14 mouse cellular contexts compared by ENCODE assay signal in the genomic region with DNA sequence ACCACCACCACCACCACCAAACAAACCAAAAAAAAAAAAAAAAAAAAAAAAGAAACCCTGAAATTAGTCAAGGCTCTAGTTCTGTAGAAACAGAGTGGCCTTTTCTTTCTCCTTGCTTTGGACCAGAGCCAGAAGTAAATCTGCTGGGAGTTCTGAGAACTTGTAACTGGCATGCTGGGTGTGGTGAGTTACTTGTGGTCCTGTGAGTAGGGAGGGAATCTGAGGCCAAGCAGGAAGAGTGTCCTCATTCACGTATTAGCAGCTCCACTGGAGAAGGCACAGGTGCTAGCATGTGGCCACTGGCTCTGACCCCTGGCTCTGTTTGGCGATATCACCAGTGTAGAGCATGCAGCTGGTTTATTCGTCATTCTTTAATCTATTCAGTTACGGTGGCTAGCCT.
DNase-seq lines count a peak whose midpoint lies in the region.
"Had no signal": no experiment of that assay in that cellular context is flagged by ENCODE, and none has a peak within 500 bp of the region (broad histone marks: within the 10 kb centered on the region; RNA-seq: fewer than 3 reads in every experiment).

No protein-coding gene starts in this region.

- no peaks in the 10 kb centered on the region for H3K27me3 ChIP-seq in heart, embryonic 10.5 days (ENCODE audit: insufficient read depth, poor library complexity, severe bottlenecking)
- H3K27me3 ChIP-seq: CH12.LX; neural tube, embryonic 12.5 days had no signal

- H3K27ac ChIP-seq in heart, embryonic 10.5 days: no peak overlapping the region
- H3K27ac ChIP-seq: neural tube, embryonic 12.5 days had no signal

- H3K9me3 ChIP-seq in heart, embryonic 10.5 days: no peaks in the 10 kb centered on the region
- H3K9me3 ChIP-seq: neural tube, embryonic 12.5 days had no signal

- no peaks in the 10 kb centered on the region for H3K36me3 ChIP-seq in heart, embryonic 10.5 days
- H3K36me3 ChIP-seq: neural tube, embryonic 12.5 days had no signal

- no peak overlapping the region for H3K4me3 ChIP-seq in heart, embryonic 10.5 days
- H3K4me3 ChIP-seq: neural tube, embryonic 12.5 days had no signal

- peaks cover 31% of the 10 kb centered on the region for H3K4me1 ChIP-seq in heart, embryonic 10.5 days

- WGBS in heart, embryonic 10.5 days: 77% methylated on average over 4 of the region's 4 CpGs

- peak; percentile 98 for DNase-seq in heart, adult 11 months
- DNase-seq in heart, embryonic 10.5 days (ENCODE audit: low spot score): no peak
- peak; percentile 56 for DNase-seq in 3134 (ENCODE audit: extremely low read depth, insufficient read length, low spot score)
- peak; percentile 72 for DNase-seq in NIH3T3 (ENCODE audit: low read depth)
- peak; percentile 41 to 59 for DNase-seq in heart, postnatal 36 days
- no peak for DNase-seq in right cerebral cortex, postnatal 4 days
- no peak for DNase-seq in frontal cortex, postnatal 10 days (ENCODE audit: low spot score in 2 of 2)
- DNase-seq in cerebellum, adult 9-11 months: no peak
- DNase-seq: cerebellum, postnatal 14 days; kidney, postnatal 4 days; right cerebral cortex, postnatal 25 days; thymus, adult 2 months had no signal

- intact Hi-C loops in heart, postnatal 36 days (cut with DNase I): no loop called here

Comparison
In these comparisons a context has a peak if more than half of its experiments do, and no peak if none do; other contexts are left out.
1. DNase-seq: peak in heart, adult 11 months (single experiment), 3134 (single experiment), NIH3T3 (single experiment) and heart, postnatal 36 days (2 of 2); none in heart, embryonic 10.5 days (single experiment), right cerebral cortex, postnatal 4 days (single experiment), frontal cortex, postnatal 10 days (0 of 2) and cerebellum, adult 9-11 months (single experiment).